Mouse (Mus musculus) forebrain, embryonic 16.5 days (tissue): ENCODE measurements at regions not wholly inside any gene's neighbourhood (a gene's known extent, or its start where the extent isn't known, plus 50 kb on each side); places are given as distances from the start of the nearest gene placed in this dataset.

ENCODE experiments used
- ATAC-seq: fragments of 200-750 bp; cut with Nextera tagmentation; 2 replicates; pipeline ENCODE4 v1.8.0; 2017; ENCODE audit warnings: mild to moderate bottlenecking, moderate library complexity
- H3K27ac ChIP-seq: fragments of 300-500 bp; sonication (generic); 2 replicates; pipeline ENCODE4 v1.5.1; 2014; ENCODE audit warnings: low read length, control low read depth
- H3K27me3 ChIP-seq: fragments of 300-500 bp; sonication (generic); replicated peaks from 2 replicates; pipeline ENCODE4 v1.6.1; 2014; ENCODE audit warnings: low read length; ENCODE audit not compliant: control insufficient read depth, insufficient read depth
- H3K36me3 ChIP-seq: fragments of 300-500 bp; sonication (generic); 2 replicates; pipeline ENCODE4 v1.6.1; 2014; ENCODE audit not compliant: control insufficient read depth, insufficient read depth
- H3K4me1 ChIP-seq: fragments of 300-500 bp; sonication (generic); replicated peaks from 2 replicates; pipeline ENCODE4 v1.6.1; 2014; ENCODE audit warnings: low read length; ENCODE audit not compliant: control insufficient read depth, insufficient read depth
- H3K4me2 ChIP-seq: fragments of 300-500 bp; sonication (generic); 2 replicates; pipeline ENCODE4 v1.6.1; 2014; ENCODE audit warnings: mild to moderate bottlenecking, low read length, control low read depth
- H3K4me3 ChIP-seq: fragments of 300-500 bp; sonication (generic); replicated peaks from 2 replicates; pipeline ENCODE4 v1.5.1; 2014; ENCODE audit warnings: mild to moderate bottlenecking, low read length, control low read depth
- H3K9ac ChIP-seq: fragments of 300-500 bp; sonication (generic); replicated peaks from 2 replicates; pipeline ENCODE4 v1.6.1; 2014; ENCODE audit warnings: low read depth, low read length, control low read depth
- H3K9me3 ChIP-seq: fragments of 300-500 bp; sonication (generic); 2 replicates; pipeline ENCODE4 v1.6.1; 2016; ENCODE audit warnings: low read length; ENCODE audit not compliant: control insufficient read depth
- WGBS: fragments of 180-500 bp; shearing (Covaris S2); extraction: QIAGEN DNeasy Blood & Tissue Kit; methylation state at CpG from one replicate; pipeline ENCODE4 v1.1.7; 2014; 5-methylcytosine and 5-hydroxymethylcytosine counted together

GRCm38 (mm10) chr1:143132806-143133205, 507.7 kb upstream of the B3galt2 start:
- Histone ChIP-seq H3K27ac (no peak overlapping the region), H3K4me1 (no peaks in the 10 kb centered on the region), H3K9ac (no peak overlapping the region), H3K36me3 (no peaks in the 10 kb centered on the region), H3K9me3 (no peaks in the 10 kb centered on the region), H3K4me3 (no peak overlapping the region), H3K27me3 (no peaks in the 10 kb centered on the region), H3K4me2 (no peak overlapping the region)
- ATAC-seq: no peak
- 94% methylated on average over 2 of the region's 2 CpGs for WGBS

DNA sequence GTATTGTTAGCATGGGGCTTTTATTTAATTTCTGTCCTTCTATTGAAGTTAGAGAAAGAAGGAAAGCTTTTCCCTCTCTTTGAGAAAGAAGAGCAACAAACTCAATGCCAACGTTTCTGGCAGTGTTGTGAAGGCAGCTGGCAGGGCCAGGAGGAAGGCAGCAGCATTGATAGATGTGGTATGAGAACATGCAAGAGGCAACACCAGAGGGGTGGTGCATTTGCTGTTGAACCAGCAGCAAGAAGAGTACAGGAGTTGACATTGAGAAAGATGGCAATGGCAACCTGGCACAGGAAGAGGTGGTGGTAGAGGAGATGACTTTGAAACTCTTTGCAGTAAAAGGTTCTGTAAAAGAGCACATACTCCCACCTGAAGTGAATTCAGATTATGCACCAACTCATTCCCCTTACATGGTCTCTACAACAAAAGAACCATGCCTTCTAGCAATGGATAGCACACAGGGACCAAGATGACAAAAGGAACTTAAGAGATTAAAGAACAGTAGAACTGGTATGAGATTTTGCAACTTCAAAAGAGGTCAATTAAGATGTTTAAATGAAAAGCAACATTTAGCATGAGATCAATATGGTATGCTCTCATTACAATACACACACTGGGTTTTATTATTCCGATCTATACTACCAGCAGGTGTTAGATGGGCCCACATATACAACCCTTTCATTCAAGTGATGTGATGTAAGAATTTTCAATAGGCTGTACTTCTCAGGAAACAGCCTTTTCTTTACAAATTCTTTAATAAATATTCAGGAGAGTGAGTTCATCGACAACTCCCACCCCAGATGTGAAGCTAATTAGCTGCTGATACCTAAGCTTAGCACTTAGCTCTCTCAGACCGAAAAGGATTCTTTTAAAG, 495.1 kb upstream of the B3galt2 start:
- H3K4me1 ChIP-seq: no peaks in the 10 kb centered on the region
- H3K27me3 ChIP-seq: no peaks in the 10 kb centered on the region
- WGBS: 8% methylated on average over 4 of the region's 4 CpGs
- H3K36me3 ChIP-seq: no peaks in the 10 kb centered on the region
- H3K27ac ChIP-seq: no peak overlapping the region
- ATAC-seq: peak; percentile 73
- H3K4me2 ChIP-seq: no peak overlapping the region
- H3K9ac ChIP-seq: no peak overlapping the region
- H3K9me3 ChIP-seq: no peaks in the 10 kb centered on the region
- H3K4me3 ChIP-seq: no peak overlapping the region

DNA sequence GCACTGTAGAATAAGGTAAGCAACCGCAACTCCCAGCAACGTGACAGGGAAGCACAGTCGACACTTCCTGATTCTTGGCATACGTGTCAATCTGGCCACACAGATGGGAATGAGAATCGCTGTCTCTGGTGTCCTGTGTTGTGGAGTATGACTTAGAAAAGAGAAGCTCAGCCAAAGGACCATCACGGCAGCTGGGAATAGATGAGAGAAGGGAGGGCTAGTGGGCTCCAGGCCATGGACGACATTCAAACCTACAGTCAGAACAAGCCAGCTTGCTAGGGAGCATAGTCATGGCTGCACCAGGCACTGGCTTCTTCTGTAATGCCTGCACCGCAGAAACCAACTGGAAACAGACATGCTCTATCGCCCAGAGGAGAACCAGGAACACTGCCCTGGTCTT, 469.2 kb upstream of the B3galt2 start:
- WGBS: 66% methylated on average over 9 of the region's 9 CpGs
- no peak overlapping the region for H3K9ac ChIP-seq
- H3K27me3 ChIP-seq: no peaks in the 10 kb centered on the region
- ATAC-seq: peak; percentile 69
- H3K36me3 ChIP-seq: no peaks in the 10 kb centered on the region
- H3K4me1 ChIP-seq: no peaks in the 10 kb centered on the region
- no peak overlapping the region for H3K4me2 ChIP-seq
- no peak overlapping the region for H3K4me3 ChIP-seq
- H3K9me3 ChIP-seq: no peaks in the 10 kb centered on the region
- H3K27ac ChIP-seq: no peak overlapping the region

- ATAC-seq: peak; percentile 59; the same call in 1 of the 2 replicates
- Histone ChIP-seq H3K36me3 (no peaks in the 10 kb centered on the region), H3K4me1 (no peaks in the 10 kb centered on the region), H3K9me3 (no peaks in the 10 kb centered on the region), H3K9ac (no peak overlapping the region), H3K27ac (no peak overlapping the region), H3K27me3 (no peaks in the 10 kb centered on the region), H3K4me3 (no peak overlapping the region), H3K4me2 (no peak overlapping the region)
- 64% methylated on average over 2 of the region's 2 CpGs for WGBS
Measured at GRCm38 (mm10) chr1:143173836-143174235, 466.6 kb upstream of the B3galt2 start.

DNA sequence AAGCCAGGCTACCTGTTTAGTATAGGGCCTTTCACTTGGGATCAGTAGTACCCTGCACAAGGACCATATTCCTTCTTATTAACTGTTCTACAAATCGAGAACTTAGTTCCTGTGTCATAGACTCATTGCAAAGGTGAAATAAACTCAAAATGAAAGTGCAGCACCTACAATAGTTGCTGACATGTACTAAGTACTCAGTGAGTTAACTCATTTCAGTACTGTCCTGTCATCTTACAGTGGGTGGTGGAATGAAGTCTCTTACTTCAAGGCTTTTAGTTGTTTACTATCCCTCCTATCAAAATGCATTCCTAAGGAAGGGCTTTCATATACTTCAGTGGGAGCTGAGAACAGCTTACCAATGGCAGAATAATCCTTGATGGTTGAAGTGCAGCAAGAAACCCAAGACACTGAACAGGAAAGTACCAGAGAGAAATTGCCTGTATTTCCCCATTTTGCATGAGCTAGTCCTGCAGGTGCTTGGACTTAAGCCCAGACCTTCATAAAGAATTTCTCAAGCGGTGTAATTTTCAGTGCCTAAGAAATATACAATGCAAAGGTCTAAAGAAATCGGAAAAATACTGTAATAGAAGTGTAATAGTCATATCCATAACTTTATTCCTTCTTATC, 448.2 kb upstream of the B3galt2 start:
- no peak for ATAC-seq
- Histone ChIP-seq H3K27me3 (no peaks in the 10 kb centered on the region), H3K9ac (no peak overlapping the region), H3K9me3 (no peaks in the 10 kb centered on the region), H3K36me3 (no peaks in the 10 kb centered on the region), H3K4me2 (no peak overlapping the region), H3K27ac (no peak overlapping the region), H3K4me1 (no peaks in the 10 kb centered on the region; the same call in 1 of the 2 replicates), H3K4me3 (no peak overlapping the region)
- 80% methylated on average over 3 of the region's 3 CpGs for WGBS

DNA sequence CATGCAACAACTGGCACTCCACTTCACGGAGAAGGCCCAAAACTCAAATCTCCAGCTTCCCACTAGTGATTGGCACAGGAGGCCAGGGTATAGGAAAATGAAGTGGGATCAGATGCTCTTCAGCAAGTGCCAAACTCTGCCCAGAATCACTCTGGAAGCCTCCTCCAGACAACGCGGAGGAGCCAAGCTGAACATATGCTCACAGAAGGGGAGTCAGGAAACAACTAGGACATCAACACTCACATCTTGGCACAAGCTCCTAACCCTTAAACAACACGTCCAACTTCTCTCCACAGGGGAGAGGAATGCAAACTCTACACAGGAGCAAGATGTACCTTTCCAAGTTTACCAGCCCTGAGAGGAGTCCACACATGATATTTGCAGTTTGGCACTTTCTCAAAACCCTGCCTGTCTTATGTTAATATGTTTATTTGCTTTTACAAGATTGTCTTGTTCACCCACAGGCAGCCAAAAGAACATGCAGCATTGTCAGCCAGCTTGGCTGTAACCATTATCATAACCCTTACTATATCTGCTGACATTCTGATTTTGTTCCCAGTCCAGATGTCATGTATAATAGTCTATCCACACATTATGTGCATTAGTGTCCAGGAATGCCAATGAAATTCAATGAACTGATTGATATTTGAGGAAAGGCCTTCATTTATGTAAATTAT, 440.1 kb upstream of the B3galt2 start:
- H3K36me3 ChIP-seq: no peaks in the 10 kb centered on the region
- WGBS: 41% methylated on average over 4 of the region's 4 CpGs

DNA sequence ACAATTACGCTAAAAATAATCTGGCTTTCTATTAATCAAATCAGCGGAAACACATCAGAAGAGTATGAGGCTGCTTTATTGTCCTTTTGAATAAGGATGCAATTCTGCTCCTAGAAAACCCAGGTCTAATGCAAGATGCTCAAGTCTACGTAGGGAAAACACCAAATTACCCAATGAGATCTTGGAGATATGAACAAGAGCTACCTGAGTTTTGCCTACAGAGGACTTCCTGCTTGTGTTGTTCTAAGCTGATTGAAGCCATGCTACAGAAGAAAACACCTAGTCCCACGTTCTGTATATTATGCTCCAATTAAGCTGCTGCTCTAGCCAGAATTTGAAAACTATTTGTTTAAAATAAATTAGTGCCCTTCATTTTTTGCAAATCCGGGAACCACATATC, 439.5 kb upstream of the B3galt2 start:
- Histone ChIP-seq H3K27me3 (no peaks in the 10 kb centered on the region), H3K27ac (no peak overlapping the region), H3K9me3 (no peaks in the 10 kb centered on the region), H3K4me1 (peaks cover 4% of the 10 kb centered on the region; the same call in 1 of the 2 replicates), H3K4me2 (no peak overlapping the region), H3K9ac (no peak overlapping the region), H3K36me3 (no peaks in the 10 kb centered on the region), H3K4me3 (no peak overlapping the region)
- 84% methylated on average over 5 of the region's 5 CpGs for WGBS
- no peak for ATAC-seq

More for the DNA sequence above, 440.1 kb upstream of the B3galt2 start:
- no peak overlapping the region for H3K9ac ChIP-seq
- H3K27ac ChIP-seq: no peak overlapping the region
- no peaks in the 10 kb centered on the region for H3K27me3 ChIP-seq
- H3K4me1 ChIP-seq: peaks cover 4% of the 10 kb centered on the region; the same call in 1 of the 2 replicates
- peak; percentile 93 for ATAC-seq
- no peak overlapping the region for H3K4me2 ChIP-seq
- no peaks in the 10 kb centered on the region for H3K9me3 ChIP-seq
- H3K4me3 ChIP-seq: no peak overlapping the region

DNA sequence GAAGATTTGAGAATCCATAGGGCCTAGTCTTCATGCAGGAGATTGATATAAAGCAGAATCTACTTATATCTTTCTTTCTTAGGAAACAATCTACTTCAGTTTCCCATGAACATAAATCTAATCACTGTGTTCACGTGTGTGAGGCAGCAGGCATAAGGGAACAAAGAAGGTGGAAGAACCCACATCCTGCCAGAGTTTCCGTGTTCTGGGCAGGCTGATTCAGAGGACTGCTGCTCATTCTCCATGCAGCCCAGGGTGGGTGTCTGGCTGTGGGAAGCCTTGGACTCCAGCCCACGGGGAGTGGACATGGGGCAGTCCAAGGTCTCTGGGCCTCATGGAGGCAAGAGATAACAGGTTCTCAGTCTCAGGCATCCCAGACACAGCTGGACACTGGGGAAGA, 438.3 kb upstream of the B3galt2 start:
- Histone ChIP-seq H3K4me3 (no peak overlapping the region), H3K36me3 (no peaks in the 10 kb centered on the region), H3K4me1 (peaks cover 4% of the 10 kb centered on the region; the same call in 1 of the 2 replicates), H3K4me2 (no peak overlapping the region), H3K27ac (no peak overlapping the region), H3K27me3 (no peaks in the 10 kb centered on the region), H3K9ac (no peak overlapping the region), H3K9me3 (no peaks in the 10 kb centered on the region)
- 79% methylated on average over 3 of the region's 3 CpGs for WGBS
- no peak for ATAC-seq

DNA sequence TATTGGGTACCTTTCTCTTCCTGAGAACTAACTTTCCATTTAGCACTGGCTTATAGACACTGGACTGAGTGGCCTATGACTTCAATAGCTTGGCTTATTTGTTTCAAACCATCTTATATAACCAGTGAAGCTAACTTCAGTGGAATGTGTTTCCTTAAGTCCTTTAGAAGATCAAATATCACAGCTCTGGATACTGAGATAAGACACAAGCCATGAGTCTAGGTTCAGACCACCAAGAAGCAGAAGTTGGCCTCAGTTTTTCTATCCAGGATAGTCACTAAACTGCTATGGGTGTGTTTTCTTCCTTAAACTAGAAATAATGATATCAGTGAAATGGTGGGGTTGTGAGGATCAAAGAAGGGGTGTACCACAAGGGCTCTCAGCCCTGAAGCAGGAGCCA, 436.4 kb upstream of the B3galt2 start:
- Histone ChIP-seq H3K9me3 (no peaks in the 10 kb centered on the region), H3K9ac (no peak overlapping the region), H3K4me2 (no peak overlapping the region), H3K27me3 (no peaks in the 10 kb centered on the region), H3K36me3 (no peaks in the 10 kb centered on the region), H3K27ac (no peak overlapping the region), H3K4me3 (no peak overlapping the region), H3K4me1 (peaks cover 4% of the 10 kb centered on the region; the same call in 1 of the 2 replicates)
- no peak for ATAC-seq
